Mouse (Mus musculus) kidney, postnatal 0 days (tissue): ENCODE data around the gene Mocs1. TPM values are rescaled to one million over a fixed set of nuclear protein-coding genes. Genes with fewer than 3 reads are reported as not detected.

Experiments used
- ATAC-seq: fragments of 200-750 bp; cut with Nextera tagmentation; replicated peaks from 2 replicates; pipeline ENCODE4 v1.8.0; 2017; ENCODE audit warnings: low read depth, moderate number of reproducible peaks, moderate TSS enrichment, moderate library complexity; ENCODE audit not compliant: low FRiP score
- DNase-seq: peaks from one replicate; pipeline ENCODE4 v3.0.0-alpha.2; 2016; ENCODE audit warnings: low spot score
- H3K27ac ChIP-seq: fragments of 300-500 bp; sonication (generic); 2 replicates; pipeline ENCODE4 v1.5.1; 2014; ENCODE audit warnings: mild to moderate bottlenecking
- H3K27me3 ChIP-seq: fragments of 300-500 bp; sonication (generic); 2 replicates; pipeline ENCODE4 v1.6.1; 2014; ENCODE audit warnings: low read length, mixed read lengths; ENCODE audit not compliant: insufficient read depth
- H3K36me3 ChIP-seq: fragments of 300-500 bp; sonication (generic); 2 replicates; pipeline ENCODE4 v1.6.1; 2014; ENCODE audit warnings: low read length, mixed read lengths; ENCODE audit not compliant: insufficient read depth
- H3K4me1 ChIP-seq: fragments of 300-500 bp; sonication (generic); replicated peaks from 2 replicates; pipeline ENCODE4 v1.6.1; 2014; ENCODE audit warnings: antibody characterized with exemption, low read length, mixed read lengths; ENCODE audit not compliant: insufficient read depth
- H3K4me2 ChIP-seq: fragments of 300-500 bp; sonication (generic); 2 replicates; pipeline ENCODE4 v1.6.1; 2014; ENCODE audit warnings: mild to moderate bottlenecking, low read length, moderate library complexity, mixed read lengths
- H3K4me3 ChIP-seq: fragments of 300-500 bp; sonication (generic); replicated peaks from 2 replicates; pipeline ENCODE4 v1.5.1; 2014; ENCODE audit warnings: low read depth, low read length
- H3K9ac ChIP-seq: fragments of 300-500 bp; sonication (generic); 2 replicates; pipeline ENCODE4 v1.6.1; 2014; ENCODE audit warnings: low read depth, low read length
- H3K9me3 ChIP-seq: fragments of 300-500 bp; sonication (generic); replicated peaks from 2 replicates; pipeline ENCODE4 v1.6.1; 2016; ENCODE audit warnings: low read length, inconsistent platforms, mixed read lengths
- CTCF ChIP-seq: IDR thresholded peaks from 2 replicates; pipeline ENCODE4 v1.5.1; 2016; ENCODE audit warnings: antibody characterized with exemption, low read depth, mild to moderate bottlenecking, moderate library complexity
- WGBS: fragments of 180-500 bp; shearing (Covaris S2); extraction: QIAGEN DNeasy Blood & Tissue Kit; methylation state at CpG from one replicate; pipeline ENCODE4 v1.1.7; 2014; 5-methylcytosine and 5-hydroxymethylcytosine counted together
- polyA plus RNA-seq: library from polyadenylated mRNA; unstranded; fragments of >200 nt; fragmentation: Nextera tagmentation; extraction: Ambion mirVana; gene quantifications from 2 replicates; pipeline ENCODE4 v1.2.1, GENCODE M21; 2015

Mocs1 gene
- polyA plus RNA-seq, 1 experiment from 2014 or later, result 5.7 TPM

- DNase-seq (no peak), ATAC-seq (no peak)
- no peaks in the 10 kb centered on the region for H3K27me3 ChIP-seq
- H3K27ac ChIP-seq, result no peak overlapping the region
- no peaks in the 10 kb centered on the region; the same call in 1 of the 2 replicates for H3K36me3 ChIP-seq
- WGBS, result 78% methylated on average over 6 of the region's 6 CpGs
- peak overlapping the region; percentile 89; the same call in 1 of the 2 replicates for H3K4me3 ChIP-seq
- peak overlapping the region; percentile 96 for H3K4me2 ChIP-seq
- no peak for TF ChIP-seq CTCF
- H3K9me3 ChIP-seq, result no peaks in the 10 kb centered on the region
- peaks cover 21% of the 10 kb centered on the region for H3K4me1 ChIP-seq
- 0 out of 2 replicates have a peak overlapping the region, but pooled peaks have one; percentile 23 for H3K9ac ChIP-seq
Observed at GRCm38 (mm10) chr17:49429471-49430129, 1.4 kb downstream of the Mocs1 start.

DNA sequence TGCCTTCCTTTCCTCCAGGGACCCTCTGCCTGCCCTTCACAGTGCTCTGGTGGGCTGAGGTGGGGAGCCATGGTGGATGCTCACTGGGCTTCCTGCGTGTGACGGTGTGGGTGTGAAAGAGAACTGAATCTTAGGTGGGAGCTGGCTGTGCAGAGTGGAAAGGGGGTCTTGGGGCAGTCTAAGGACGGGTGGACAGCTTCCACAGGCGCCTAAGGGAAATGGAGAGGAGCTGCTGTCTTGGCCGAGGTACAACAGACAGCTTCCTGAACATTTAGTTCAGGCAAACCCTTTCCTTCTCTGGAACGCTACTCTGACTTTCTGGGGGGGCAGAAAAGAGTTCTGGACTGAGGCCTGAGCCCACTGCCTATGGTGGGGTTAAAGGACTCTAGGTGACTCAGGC, 2.0 kb downstream of the Mocs1 start:
- no peak for DNase-seq
- Histone ChIP-seq H3K36me3 (peaks cover 4% of the 10 kb centered on the region), H3K9ac (0 out of 2 replicates have a peak overlapping the region, but pooled peaks have one; percentile 23), H3K27ac (no peak overlapping the region), H3K9me3 (no peaks in the 10 kb centered on the region), H3K4me1 (peaks cover 21% of the 10 kb centered on the region), H3K27me3 (no peaks in the 10 kb centered on the region), H3K4me3 (no peak overlapping the region), H3K4me2 (peak overlapping the region; percentile 96)
- no peak for TF ChIP-seq CTCF
- no peak for ATAC-seq
- 59% methylated on average over 6 of the region's 6 CpGs for WGBS

DNA sequence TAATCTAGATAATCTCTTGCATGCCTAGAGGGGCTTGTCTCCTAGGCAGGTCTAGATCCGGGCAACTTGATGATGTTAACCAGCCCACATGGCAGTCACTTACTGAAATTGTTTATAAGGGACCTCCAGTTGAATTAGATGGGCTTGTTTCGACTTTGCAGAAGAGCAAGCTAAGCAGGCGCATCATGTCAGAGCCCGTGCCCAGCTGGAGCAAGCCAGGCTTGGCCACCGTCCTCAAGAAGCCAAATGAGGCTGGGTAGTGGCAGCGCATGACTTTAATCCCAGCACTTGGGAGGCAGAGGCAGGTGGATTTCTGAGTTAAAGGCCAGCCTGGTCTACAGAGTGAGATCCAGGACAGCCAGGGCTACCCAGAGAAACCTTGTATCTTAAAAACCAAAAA, 3.0 kb downstream of the Mocs1 start:
- 89% methylated on average over 6 of the region's 6 CpGs for WGBS
- no peak for ATAC-seq

DNA sequence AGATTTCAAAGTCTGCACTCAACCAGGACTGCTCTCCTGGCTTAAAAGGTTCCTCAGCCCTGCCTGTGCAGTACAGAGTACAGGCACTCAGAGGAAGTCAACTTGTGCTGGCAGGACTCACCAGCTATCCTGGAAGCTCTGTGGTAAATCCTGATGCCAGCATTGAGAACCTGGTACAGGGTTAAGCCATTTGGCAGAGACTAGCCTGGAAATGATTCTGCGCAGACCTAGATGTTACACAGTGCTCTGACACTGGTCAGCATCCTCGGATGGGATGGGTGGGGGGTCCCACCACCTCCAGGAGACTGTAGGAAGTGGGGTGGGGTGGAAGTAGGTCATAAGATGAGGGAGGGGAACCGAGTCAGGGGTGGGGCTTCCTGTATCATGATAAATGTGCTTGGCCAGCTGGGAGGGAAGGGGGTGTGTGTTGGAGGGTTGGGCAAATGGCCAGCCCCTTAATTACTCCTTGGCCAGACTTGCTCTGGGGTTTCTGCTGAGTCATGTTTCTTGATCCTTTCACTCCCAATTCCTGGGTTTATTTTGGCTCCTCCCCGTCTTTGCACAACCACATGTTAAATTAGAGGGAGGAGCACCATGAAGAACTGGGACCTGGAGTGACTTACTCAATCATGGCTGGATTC, 4.0 kb downstream of the Mocs1 start:
- DNase-seq, result peak; percentile 86
- no peaks in the 10 kb centered on the region for H3K27me3 ChIP-seq

More for the DNA sequence above, 3.0 kb downstream of the Mocs1 start:
- H3K9me3 ChIP-seq, result no peaks in the 10 kb centered on the region
- peaks cover 21% of the 10 kb centered on the region for H3K4me1 ChIP-seq
- no peak overlapping the region for H3K4me2 ChIP-seq
- no peaks in the 10 kb centered on the region for H3K27me3 ChIP-seq
- H3K36me3 ChIP-seq, result peaks cover 12% of the 10 kb centered on the region
- TF ChIP-seq CTCF, result no peak
- no peak for DNase-seq
- H3K9ac ChIP-seq, result no peak overlapping the region
- no peak overlapping the region for H3K4me3 ChIP-seq
- H3K27ac ChIP-seq, result no peak overlapping the region

GRCm38 (mm10) chr17:49433071-49433470, 4.9 kb downstream of the Mocs1 start:
- TF ChIP-seq CTCF, result no peak
- H3K4me1 ChIP-seq, result peaks cover 21% of the 10 kb centered on the region
- no peak overlapping the region for H3K4me3 ChIP-seq
- ATAC-seq (no peak), DNase-seq (no peak)
- peaks cover 12% of the 10 kb centered on the region for H3K36me3 ChIP-seq
- no peak overlapping the region for H3K4me2 ChIP-seq
- no peaks in the 10 kb centered on the region for H3K9me3 ChIP-seq
- H3K27ac ChIP-seq, result no peak overlapping the region
- no peaks in the 10 kb centered on the region for H3K27me3 ChIP-seq
- 92% methylated on average over 6 of the region's 6 CpGs for WGBS
- no peak overlapping the region for H3K9ac ChIP-seq

More for the DNA sequence above, 4.0 kb downstream of the Mocs1 start:
- no peak overlapping the region for H3K9ac ChIP-seq
- no peak for TF ChIP-seq CTCF
- H3K9me3 ChIP-seq, result no peaks in the 10 kb centered on the region
- no peak overlapping the region for H3K4me2 ChIP-seq
- no peak for ATAC-seq
- peaks cover 12% of the 10 kb centered on the region for H3K36me3 ChIP-seq
- peak overlapping the region; percentile 25 for H3K27ac ChIP-seq
- WGBS, result 34% methylated on average over 4 of the region's 4 CpGs
- H3K4me1 ChIP-seq, result peaks cover 21% of the 10 kb centered on the region
- H3K4me3 ChIP-seq, result no peak overlapping the region

DNA sequence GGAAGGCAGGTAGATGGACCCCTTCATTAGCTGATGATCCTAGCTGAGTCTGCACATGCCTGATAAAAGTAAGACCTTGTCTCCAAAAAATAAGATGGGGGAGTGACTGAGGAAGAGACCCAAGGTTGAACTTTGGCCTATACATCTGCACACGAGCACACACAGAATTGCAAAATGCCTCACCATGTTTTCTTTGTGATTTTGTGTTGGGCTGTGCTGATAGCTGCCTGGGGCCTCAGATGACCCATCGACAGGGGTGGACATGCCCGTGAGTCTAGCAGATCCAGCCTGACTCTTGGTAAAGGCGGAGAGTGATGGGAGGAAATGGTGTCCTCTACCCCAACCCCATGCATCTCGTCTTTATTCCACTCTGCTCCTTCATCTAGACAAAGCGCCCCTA, 6.1 kb downstream of the Mocs1 start:
- Histone ChIP-seq H3K4me3 (no peak overlapping the region), H3K27me3 (no peaks in the 10 kb centered on the region), H3K4me2 (no peak overlapping the region), H3K9ac (no peak overlapping the region), H3K27ac (no peak overlapping the region), H3K36me3 (peaks cover 13% of the 10 kb centered on the region), H3K4me1 (peaks cover 20% of the 10 kb centered on the region), H3K9me3 (no peaks in the 10 kb centered on the region)
- WGBS, result 68% methylated on average over 6 of the region's 6 CpGs
- no peak for ATAC-seq
- no peak for DNase-seq
- TF ChIP-seq CTCF, result no peak
